Mouse (Mus musculus): ENCODE results near the gene 4930404H24Rik.

DNA sequence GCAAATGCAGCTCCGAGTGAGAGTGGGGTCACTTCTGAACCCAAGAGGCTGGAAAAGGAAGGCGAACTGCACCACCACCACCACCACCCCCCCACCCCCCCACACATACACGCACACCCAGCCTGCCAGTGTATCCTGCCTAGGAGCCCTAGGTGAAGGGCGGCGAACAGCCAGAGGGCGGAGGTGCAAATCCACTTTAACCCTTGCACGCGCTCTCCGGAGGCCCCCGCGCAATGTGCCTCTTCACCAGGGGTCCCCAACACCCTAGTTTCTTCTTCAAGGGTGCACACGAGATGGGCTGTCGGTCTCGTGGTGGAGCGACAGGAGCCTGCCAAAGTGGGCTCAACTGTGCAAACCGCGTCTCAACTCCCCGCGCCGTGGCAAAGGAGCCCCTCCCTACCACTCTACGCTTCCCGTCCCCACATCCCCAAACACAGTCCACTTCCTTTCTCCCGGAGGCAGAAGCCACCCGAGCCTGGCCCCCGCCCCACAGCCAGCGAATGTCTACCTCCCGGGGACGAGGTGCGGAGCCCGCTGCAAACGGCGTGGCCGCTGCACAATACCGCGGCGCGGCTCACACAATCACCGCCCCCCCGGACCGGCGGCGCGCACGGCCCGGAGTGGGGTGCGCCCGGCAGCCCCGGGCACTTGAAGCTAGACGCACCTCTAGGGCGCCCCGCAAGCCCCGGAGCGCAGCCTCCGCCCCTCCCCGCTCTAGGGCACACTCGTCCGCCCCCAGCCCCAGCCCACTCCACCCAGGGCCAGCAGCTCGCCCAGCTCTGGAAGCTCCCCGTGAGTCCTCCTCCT, 49.0 kb upstream of the 4930404H24Rik start:
- TF ChIP-seq CTCF (IDR thresholded peaks at IDR 0.05; ENCODE audit: control insufficient read depth, insufficient read depth, insufficient replicate concordance, low read depth, low read length) (no peak), POLR2A (IDR thresholded peaks at IDR 0.05; ENCODE audit: control insufficient read depth, low read depth, low read length) (no peak)

All from testis, adult 2 months (tissue).